Mouse (Mus musculus) hindbrain, embryonic 16.5 days (tissue): ENCODE measurements around the gene Dstyk. TPM values are rescaled to one million over a fixed set of nuclear protein-coding genes. Genes with fewer than 3 reads are reported as not detected.

ENCODE experiments used
- ATAC-seq: fragments of 200-750 bp; cut with Nextera tagmentation; 2 replicates; pipeline ENCODE4 v1.8.0; 2017; ENCODE audit warnings: moderate TSS enrichment, moderate library complexity
- H3K27ac ChIP-seq: fragments of 300-500 bp; sonication (generic); 2 replicates; pipeline ENCODE4 v1.5.1; 2014; ENCODE audit warnings: low read depth, mild to moderate bottlenecking, control low read depth, low read length, moderate library complexity
- H3K27me3 ChIP-seq: fragments of 300-500 bp; sonication (generic); replicated peaks from 2 replicates; pipeline ENCODE4 v1.6.1; 2014; ENCODE audit warnings: low read length; ENCODE audit not compliant: control insufficient read depth, insufficient read depth
- H3K36me3 ChIP-seq: fragments of 300-500 bp; sonication (generic); 2 replicates; pipeline ENCODE4 v1.6.1; 2014; ENCODE audit warnings: mild to moderate bottlenecking, low read length, moderate library complexity, mixed read lengths; ENCODE audit not compliant: control insufficient read depth, insufficient read depth
- H3K4me1 ChIP-seq: fragments of 300-500 bp; sonication (generic); 2 replicates; pipeline ENCODE4 v1.6.1; 2014; ENCODE audit warnings: low read depth, low read length; ENCODE audit not compliant: control insufficient read depth, insufficient read depth
- H3K4me2 ChIP-seq: fragments of 300-500 bp; sonication (generic); 2 replicates; pipeline ENCODE4 v1.6.1; 2014; ENCODE audit warnings: mild to moderate bottlenecking, low read length, control low read depth, moderate library complexity
- H3K4me3 ChIP-seq: fragments of 300-500 bp; sonication (generic); 2 replicates; pipeline ENCODE4 v1.5.1; 2014; ENCODE audit warnings: mild to moderate bottlenecking, low read length, control low read depth, moderate library complexity
- H3K9ac ChIP-seq: fragments of 300-500 bp; sonication (generic); 2 replicates; pipeline ENCODE4 v1.6.1; 2014; ENCODE audit warnings: low read depth, mild to moderate bottlenecking, control low read depth, low read length, moderate library complexity
- H3K9me3 ChIP-seq: fragments of 300-500 bp; sonication (generic); 2 replicates; pipeline ENCODE4 v1.6.1; 2014; ENCODE audit warnings: mild to moderate bottlenecking, low read length, moderate library complexity; ENCODE audit not compliant: control insufficient read depth
- WGBS: fragments of 180-500 bp; shearing (Covaris S2); extraction: QIAGEN DNeasy Blood & Tissue Kit; methylation state at CpG from one replicate; pipeline ENCODE4 v1.1.7; 2014; 5-methylcytosine and 5-hydroxymethylcytosine counted together
- polyA plus RNA-seq: library from polyadenylated mRNA; unstranded; fragments of >200 nt; fragmentation: Nextera tagmentation; extraction: Ambion mirVana; gene quantifications from 2 replicates; pipeline ENCODE4 v1.2.1, GENCODE M21; 2015

Dstyk gene
- polyA plus RNA-seq, 1 experiment from 2014 or later: 7.9 TPM

DNA sequence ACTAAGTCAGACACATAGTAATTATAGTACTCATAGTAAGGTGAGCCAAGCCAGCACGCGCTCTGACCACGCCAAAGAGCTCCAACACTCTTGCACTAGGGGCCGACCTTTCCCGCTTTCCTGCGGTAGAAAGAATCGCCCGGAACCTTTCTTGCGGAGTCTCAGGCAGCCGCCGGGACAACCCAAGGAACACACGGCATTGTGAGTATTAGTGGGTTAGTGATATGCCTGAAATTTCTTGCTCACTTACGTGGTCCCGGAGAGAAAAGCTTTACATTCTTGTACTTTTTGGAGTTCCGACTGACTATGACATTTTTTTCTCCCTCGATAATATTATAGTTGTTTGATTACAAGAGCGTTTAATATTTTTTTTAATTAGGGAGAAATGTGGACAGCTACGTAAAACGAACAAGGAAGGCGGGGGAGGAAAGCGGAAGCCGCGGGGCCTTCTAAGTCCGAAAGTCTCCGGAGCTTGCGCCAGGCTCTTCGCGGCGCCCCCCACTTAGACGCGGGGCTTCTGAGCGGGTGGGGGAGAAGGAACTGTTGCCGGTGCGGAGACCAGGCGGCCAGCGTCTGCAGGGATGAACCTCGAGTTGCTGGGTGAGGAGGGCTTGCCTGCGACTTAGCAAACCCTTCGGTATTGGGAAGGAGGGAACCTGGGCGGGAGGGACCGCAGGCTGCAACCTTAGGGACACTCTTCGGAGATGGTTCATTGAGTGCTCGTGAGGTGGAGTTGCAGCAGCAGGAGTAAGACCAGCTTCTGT, 59.8 kb downstream of the Dstyk start, which contains the start of gene Rbbp5:
Gene Rbbp5 (plus strand): TSS at position 438 of the 764 bp plus-strand sequence.
- Histone ChIP-seq H3K9ac (peak within 1 kb of the TSS; percentile 82), H3K36me3 (no peaks in the 10 kb centered on the region), H3K27ac (peak within 1 kb of the TSS; percentile 78), H3K27me3 (no peaks in the 10 kb centered on the region), H3K9me3 (no peaks in the 10 kb centered on the region), H3K4me2 (peak within 1 kb of the TSS; percentile 85), H3K4me3 (peak within 1 kb of the TSS; percentile 69), H3K4me1 (peaks cover 24% of the 10 kb centered on the region)
- ATAC-seq: peak; percentile 95
- WGBS: under 1% methylated on average over 43 of the region's 43 CpGs

DNA sequence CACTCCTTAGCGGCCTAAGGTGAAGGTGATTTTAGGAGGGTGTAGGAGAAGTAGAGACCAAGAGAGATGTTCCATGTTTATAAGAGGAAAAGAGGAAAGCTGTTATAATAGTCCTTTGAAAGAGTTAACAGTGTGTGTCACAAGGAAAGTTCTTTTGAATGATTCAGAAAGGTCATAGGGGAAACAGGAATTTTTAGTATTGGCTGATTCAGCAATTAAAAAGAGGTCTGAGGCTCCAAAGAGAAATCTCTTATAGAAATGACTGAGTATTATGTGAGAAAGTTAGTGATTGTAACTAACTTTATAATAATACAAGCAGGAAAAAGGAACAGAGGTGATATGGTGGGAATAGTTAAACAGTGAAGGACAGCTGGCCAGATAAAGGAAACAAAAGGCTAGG, 62.1 kb downstream of the Dstyk start:
- no peaks in the 10 kb centered on the region for H3K36me3 ChIP-seq
- WGBS: 88% methylated on average over 1 of the region's 1 CpGs
- no peaks in the 10 kb centered on the region for H3K9me3 ChIP-seq
- H3K4me3 ChIP-seq: no peak overlapping the region
- ATAC-seq: no peak
- no peak overlapping the region for H3K9ac ChIP-seq
- peaks cover 24% of the 10 kb centered on the region for H3K4me1 ChIP-seq
- H3K4me2 ChIP-seq: no peak overlapping the region
- no peaks in the 10 kb centered on the region for H3K27me3 ChIP-seq
- no peak overlapping the region for H3K27ac ChIP-seq

DNA sequence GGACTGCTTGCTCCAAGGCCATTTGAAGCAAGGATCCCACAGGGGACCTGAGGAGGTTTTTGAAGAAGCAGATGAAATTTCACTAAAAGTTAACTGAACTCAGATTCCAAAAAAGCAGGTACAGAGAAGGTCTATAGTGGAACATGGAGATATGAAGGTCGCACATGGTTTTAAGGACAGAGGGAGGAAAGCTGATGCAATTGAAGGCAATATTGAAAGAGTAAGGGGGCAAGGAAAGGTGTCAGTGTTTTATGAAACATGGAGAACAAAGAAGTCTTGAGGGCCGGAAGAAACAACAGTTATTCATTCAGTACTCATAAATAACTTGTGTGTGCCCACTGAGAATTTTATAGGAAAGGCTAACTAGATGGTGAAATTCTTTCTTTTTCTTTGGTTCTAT, 64.3 kb downstream of the Dstyk start:
- WGBS: 98% methylated on average over 2 of the region's 2 CpGs
- no peak overlapping the region for H3K4me3 ChIP-seq
- H3K36me3 ChIP-seq: 0 out of 2 replicates have a peak, but pooled peaks cover 2% of the 10 kb centered on the region
- peaks cover 15% of the 10 kb centered on the region for H3K4me1 ChIP-seq
- no peaks in the 10 kb centered on the region for H3K27me3 ChIP-seq
- no peak overlapping the region for H3K9ac ChIP-seq
- no peak overlapping the region for H3K27ac ChIP-seq
- ATAC-seq: no peak
- H3K4me2 ChIP-seq: no peak overlapping the region
- no peaks in the 10 kb centered on the region for H3K9me3 ChIP-seq

DNA sequence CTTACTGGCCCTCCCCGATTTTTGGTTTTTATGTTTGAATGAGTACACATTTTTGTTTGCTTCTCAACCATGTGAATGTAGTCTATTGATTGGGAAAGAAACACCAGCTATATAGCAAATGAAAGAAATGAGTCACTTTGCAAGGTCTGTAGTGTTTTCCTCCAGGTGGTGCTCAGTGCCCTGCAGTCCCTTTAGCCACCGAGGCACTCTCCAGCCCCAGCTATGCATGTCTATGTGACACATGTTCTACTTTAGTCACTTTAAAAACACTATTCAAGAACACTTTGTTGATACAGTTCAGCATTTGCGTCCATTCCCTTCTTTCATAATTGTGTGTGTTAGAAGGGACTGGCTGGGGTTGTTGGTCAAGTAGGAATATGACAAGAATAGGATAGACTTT, 65.9 kb downstream of the Dstyk start:
- no peak overlapping the region for H3K4me2 ChIP-seq
- no peak for ATAC-seq
- no peaks in the 10 kb centered on the region for H3K9me3 ChIP-seq
- H3K9ac ChIP-seq: no peak overlapping the region
- H3K4me3 ChIP-seq: no peak overlapping the region
- WGBS: 92% methylated on average over 3 of the region's 3 CpGs
- no peaks in the 10 kb centered on the region for H3K27me3 ChIP-seq
- H3K36me3 ChIP-seq: 0 out of 2 replicates have a peak, but pooled peaks cover 5% of the 10 kb centered on the region
- H3K27ac ChIP-seq: no peak overlapping the region
- H3K4me1 ChIP-seq: peaks cover 11% of the 10 kb centered on the region

DNA sequence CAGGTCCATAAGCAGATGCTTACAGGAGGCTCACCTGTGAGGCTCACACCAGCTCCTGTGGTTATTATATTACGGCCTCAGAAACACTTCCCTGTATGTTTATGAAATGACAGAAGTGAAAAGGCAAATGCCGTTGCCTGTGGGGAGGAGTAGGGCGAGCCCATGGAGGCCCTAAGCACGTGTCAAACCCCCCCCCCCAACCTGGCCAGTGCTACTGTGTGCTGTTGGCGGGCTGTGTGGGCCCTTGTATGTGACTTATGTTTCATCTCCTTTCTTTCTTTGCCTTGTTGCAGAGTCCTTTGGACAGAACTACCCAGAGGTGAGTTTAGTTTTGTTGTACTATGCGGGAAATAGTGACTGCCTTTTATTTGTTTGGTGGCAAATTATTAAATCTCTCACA, 66.4 kb downstream of the Dstyk start:
- ATAC-seq: no peak
- no peaks in the 10 kb centered on the region for H3K27me3 ChIP-seq
- 91% methylated on average over 6 of the region's 6 CpGs for WGBS
- no peaks in the 10 kb centered on the region for H3K9me3 ChIP-seq
- peaks cover 6% of the 10 kb centered on the region; the same call in 1 of the 2 replicates for H3K36me3 ChIP-seq
- H3K9ac ChIP-seq: no peak overlapping the region
- H3K27ac ChIP-seq: no peak overlapping the region
- H3K4me1 ChIP-seq: peaks cover 6% of the 10 kb centered on the region
- H3K4me3 ChIP-seq: no peak overlapping the region
- no peak overlapping the region for H3K4me2 ChIP-seq

DNA sequence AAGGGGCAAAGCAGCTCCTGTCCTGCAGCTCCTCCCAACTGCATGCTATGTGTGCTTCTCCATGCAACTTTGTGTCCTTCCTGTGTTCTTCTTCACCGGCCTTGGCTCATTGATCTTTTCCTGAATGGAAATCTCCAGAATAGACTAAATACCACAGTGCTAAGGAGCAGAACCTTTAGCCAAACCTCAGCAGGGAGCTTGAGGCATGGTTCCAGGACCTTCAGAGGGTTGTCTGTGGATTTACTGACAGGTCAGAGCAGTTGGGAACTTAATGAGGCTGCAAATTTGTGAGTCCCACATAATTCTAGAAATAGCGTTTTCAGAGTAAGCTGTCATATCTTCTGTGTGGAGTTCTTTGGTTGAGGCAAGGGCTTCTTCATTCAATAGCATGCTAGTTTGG, 83.2 kb downstream of the Dstyk start:
- no peak overlapping the region for H3K4me3 ChIP-seq
- no peak for ATAC-seq
- H3K9me3 ChIP-seq: no peaks in the 10 kb centered on the region
- H3K4me1 ChIP-seq: no peaks in the 10 kb centered on the region
- WGBS: 85% methylated on average over 2 of the region's 2 CpGs
- H3K36me3 ChIP-seq: peaks cover 19% of the 10 kb centered on the region
- H3K27ac ChIP-seq: no peak overlapping the region
- no peak overlapping the region for H3K9ac ChIP-seq
- no peak overlapping the region for H3K4me2 ChIP-seq
- H3K27me3 ChIP-seq: no peaks in the 10 kb centered on the region

DNA sequence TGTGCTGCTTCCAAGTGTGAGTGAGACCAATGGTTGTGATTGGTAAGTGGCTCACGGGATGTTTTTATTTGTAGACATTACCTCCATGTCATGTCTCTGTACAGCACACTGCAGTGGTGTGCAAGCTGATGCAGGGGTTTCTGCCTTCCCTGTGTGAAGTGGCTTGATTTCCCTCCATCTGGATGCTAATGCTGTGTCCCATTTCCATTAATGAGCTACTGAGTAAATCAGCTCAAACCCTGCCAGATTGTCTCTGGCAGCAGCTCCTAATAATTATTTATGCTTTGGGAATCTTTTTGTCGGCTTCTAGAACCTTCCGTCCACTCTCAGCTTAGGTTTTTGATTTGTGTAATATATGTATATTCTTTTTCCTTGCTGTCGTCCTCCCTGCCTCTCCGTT, 87.8 kb downstream of the Dstyk start:
- no peak overlapping the region for H3K27ac ChIP-seq

DNA sequence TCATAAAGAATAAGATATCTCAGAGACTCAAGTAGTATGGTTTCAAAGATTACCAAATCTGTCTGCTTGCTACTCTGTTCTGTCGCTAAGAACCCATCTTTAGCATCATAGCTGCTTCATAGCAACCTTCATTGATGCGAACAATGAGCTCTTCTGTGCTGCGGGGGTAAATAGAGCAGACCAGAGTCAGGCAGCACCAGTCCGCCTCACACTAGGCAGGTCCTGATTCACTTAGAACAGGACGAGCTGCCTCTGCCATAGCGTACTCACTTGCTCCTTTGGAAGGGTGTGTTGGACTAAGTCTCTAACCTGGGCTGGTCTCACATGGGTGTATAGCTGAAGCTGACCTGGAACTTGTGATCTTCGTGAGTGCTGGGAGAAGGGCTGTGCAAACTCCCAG, 88.7 kb downstream of the Dstyk start, which contains the start of gene Tmem81:
Gene Tmem81 (plus strand): TSS at position 173 of the 400 bp plus-strand sequence.
- 79% methylated on average over 7 of the region's 7 CpGs for WGBS
- H3K9me3 ChIP-seq: no peaks in the 10 kb centered on the region
- peaks cover 14% of the 10 kb centered on the region for H3K36me3 ChIP-seq
- H3K27me3 ChIP-seq: no peaks in the 10 kb centered on the region
- H3K4me2 ChIP-seq: no peak within 1 kb of the TSS
- no peaks in the 10 kb centered on the region for H3K4me1 ChIP-seq
- no peak within 1 kb of the TSS for H3K4me3 ChIP-seq
- no peak within 1 kb of the TSS for H3K27ac ChIP-seq
- no peak for ATAC-seq
- no peak within 1 kb of the TSS for H3K9ac ChIP-seq

More for the DNA sequence above, 87.8 kb downstream of the Dstyk start:
- Histone ChIP-seq H3K4me3 (no peak overlapping the region), H3K9me3 (no peaks in the 10 kb centered on the region), H3K4me1 (no peaks in the 10 kb centered on the region), H3K4me2 (no peak overlapping the region), H3K36me3 (peaks cover 18% of the 10 kb centered on the region), H3K27me3 (no peaks in the 10 kb centered on the region), H3K9ac (no peak overlapping the region)
- no peak for ATAC-seq
- WGBS: 75% methylated on average over 5 of the region's 5 CpGs

DNA sequence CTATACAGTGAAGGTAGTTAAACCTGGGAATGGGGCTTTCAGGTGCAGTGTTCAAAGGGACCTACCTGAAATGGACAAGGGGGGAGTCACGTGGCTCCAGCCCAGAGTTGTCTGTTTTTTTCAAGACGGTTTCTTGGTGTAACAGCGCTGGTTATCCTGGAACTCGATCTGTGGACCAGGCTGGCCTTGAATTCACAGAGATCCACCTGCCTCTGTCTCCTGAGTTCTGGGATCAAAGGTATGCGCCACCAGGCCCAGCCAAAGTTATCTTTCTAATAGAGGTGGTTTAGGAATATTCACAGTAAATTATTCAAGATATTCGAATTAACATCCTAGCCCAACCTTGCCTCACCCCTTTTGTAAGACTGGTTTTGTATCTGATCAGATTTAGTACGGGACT, 89.3 kb downstream of the Dstyk start:
- H3K9ac ChIP-seq: no peak overlapping the region
- H3K4me1 ChIP-seq: 0 out of 2 replicates have a peak, but pooled peaks cover 2% of the 10 kb centered on the region
- H3K36me3 ChIP-seq: peaks cover 11% of the 10 kb centered on the region
- H3K4me3 ChIP-seq: no peak overlapping the region
- H3K9me3 ChIP-seq: no peaks in the 10 kb centered on the region
- no peak overlapping the region for H3K4me2 ChIP-seq
- H3K27ac ChIP-seq: no peak overlapping the region
- no peak for ATAC-seq
- H3K27me3 ChIP-seq: no peaks in the 10 kb centered on the region
- 93% methylated on average over 7 of the region's 7 CpGs for WGBS
